8 mouse cellular contexts compared by ENCODE assay signal in genomic region chr7:27480927-27481626, GRCm38 (mm10). TPM values are rescaled to one million over a fixed set of nuclear protein-coding genes. Genes with fewer than 3 reads are reported as not detected.
DNase-seq lines count a peak whose midpoint lies in the region; ATAC-seq and TF ChIP-seq lines count a peak whose summit lies in the region.

No protein-coding gene starts in this region.

- H3K4me3 ChIP-seq in C2C12 (ENCODE audit: insufficient read depth, poor library complexity, severe bottlenecking): no peak overlapping the region
- peak overlapping the region; percentile 36 for H3K4me3 ChIP-seq in forebrain, embryonic 13.5 days
- peak overlapping the region; percentile 49 for H3K4me3 ChIP-seq in liver, embryonic 13.5 days (replicated peaks)

- no peaks in the 10 kb centered on the region for H3K9me3 ChIP-seq in forebrain, embryonic 13.5 days (replicated peaks)
- H3K9me3 ChIP-seq in liver, embryonic 13.5 days (replicated peaks): no peaks in the 10 kb centered on the region

- H3K4me2 ChIP-seq in forebrain, embryonic 13.5 days: peak overlapping the region; percentile 67
- H3K4me2 ChIP-seq in liver, embryonic 13.5 days: peak overlapping the region; percentile 73

- peaks cover 10% of the 10 kb centered on the region for H3K36me3 ChIP-seq in C2C12 (ENCODE audit: control insufficient read depth, insufficient read depth)
- H3K36me3 ChIP-seq in forebrain, embryonic 13.5 days (ENCODE audit: poor library complexity, severe bottlenecking): peaks cover 16% of the 10 kb centered on the region
- peaks cover 25% of the 10 kb centered on the region for H3K36me3 ChIP-seq in liver, embryonic 13.5 days

- DNase-seq in frontal cortex, adult 2 months (ENCODE audit: extremely low spot score in 1 of 2, low spot score in 1 of 2): no peak
- DNase-seq in liver, embryonic 13.5 days: no peak
- DNase-seq in ovary, postnatal 14 days (ENCODE audit: low spot score): no peak
- no peak for DNase-seq in thymus, postnatal 0 days (ENCODE audit: low spot score)

- peak overlapping the region; percentile 33 for H3ac ChIP-seq in C2C12 (ENCODE audit: control insufficient read depth, insufficient read length, low read depth)

- H3K9ac ChIP-seq in forebrain, embryonic 13.5 days: peak overlapping the region; percentile 59
- H3K9ac ChIP-seq in liver, embryonic 13.5 days: peak overlapping the region; percentile 73

- peak; percentile 22; the same call in 1 of the 2 replicates for ATAC-seq in frontal cortex, adult (ENCODE audit: low TSS enrichment)
- ATAC-seq in forebrain, embryonic 13.5 days: no peak
- no peak for ATAC-seq in liver, embryonic 13.5 days (ENCODE audit: low read depth)
- no peak for ATAC-seq in monocyte, adult 5-6 weeks (replicated peaks; ENCODE audit: insufficient number of reproducible peaks, low FRiP score, low TSS enrichment, poor library complexity, severe bottlenecking)

- peaks cover 2% of the 10 kb centered on the region for H3K79me3 ChIP-seq in C2C12 (ENCODE audit: low read depth)

- H3K27ac ChIP-seq in forebrain, embryonic 13.5 days: peak overlapping the region; percentile 31; the same call in 1 of the 2 replicates
- peak overlapping the region; percentile 91 for H3K27ac ChIP-seq in liver, embryonic 13.5 days

- WGBS in forebrain, embryonic 13.5 days: 13% methylated on average over 8 of the region's 11 CpGs
- whole genome bisulfite sequencing in liver, embryonic 13.5 days (ENCODE audit: insufficient replicate concordance): 19% methylated on average over 11 of the region's 11 CpGs

- H3K79me2 ChIP-seq in C2C12 (ENCODE audit: control insufficient read depth, insufficient read depth): peaks cover 5% of the 10 kb centered on the region

- peaks cover 10% of the 10 kb centered on the region for H3K4me1 ChIP-seq in forebrain, embryonic 13.5 days
- peaks cover 97% of the 10 kb centered on the region for H3K4me1 ChIP-seq in liver, embryonic 13.5 days (replicated peaks)

- H3K27me3 ChIP-seq in C2C12 (ENCODE audit: control insufficient read depth, insufficient read depth, insufficient read length): no peaks in the 10 kb centered on the region
- H3K27me3 ChIP-seq in forebrain, embryonic 13.5 days: no peaks in the 10 kb centered on the region
- H3K27me3 ChIP-seq in liver, embryonic 13.5 days: no peaks in the 10 kb centered on the region

- no peak for TF ChIP-seq CTCF in C2C12 (IDR thresholded peaks at IDR 0.05; ENCODE audit: control insufficient read depth, insufficient read depth, insufficient read length)

TF ChIP-seq in C2C12, 6 proteins besides CTCF, POLR2A, EP300 and RAD21:
- no peak for TF ChIP-seq MYOG (IDR thresholded peaks at IDR 0.05; ENCODE audit: control insufficient read depth, extremely low read depth, insufficient read length)
- TF ChIP-seq USF1 (IDR thresholded peaks at IDR 0.05; ENCODE audit: low read depth): no peak
TF ChIP-seq in C2C12: peak in this region for 0.

RNA-seq across cellular contexts. Expression of gene Sertad1, which starts 5.6 kb away (rescaled TPM):
- 14.0 and 16.9 TPM in 2 replicates for polyA plus RNA-seq in frontal cortex, adult 2 months (2012; rRNA removed)
- polyA plus RNA-seq in C2C12 (2012; fragmentation: generic; extraction: Trizol): 87.3 TPM
- polyA plus RNA-seq in forebrain, embryonic 13.5 days (2015; fragmentation: Nextera tagmentation; extraction: Ambion mirVana): 8.5 and 8.7 TPM in 2 replicates
- polyA plus RNA-seq in liver, embryonic 13.5 days (2015; fragmentation: Nextera tagmentation; extraction: Ambion mirVana): 20.7 and 21.7 TPM in 2 replicates
- total RNA-seq in monocyte, adult 5-6 weeks (2017): 14.4 to 44.5 TPM (median 30.3 TPM) in 3 replicates
- 33.5 and 35.1 TPM in 2 replicates for polyA plus RNA-seq in thymus, postnatal 0 days (2015; fragmentation: Nextera tagmentation; extraction: Ambion mirVana)

RNA-seq across cellular contexts. Expression of gene Sertad3, which starts 7.5 kb away (rescaled TPM):
- 3.8 and 5.0 TPM in 2 replicates for polyA plus RNA-seq in frontal cortex, adult 2 months (2012; rRNA removed)
- 12.5 TPM for polyA plus RNA-seq in C2C12 (2012; fragmentation: generic; extraction: Trizol)
- 18.8 and 19.2 TPM in 2 replicates for polyA plus RNA-seq in forebrain, embryonic 13.5 days (2015; fragmentation: Nextera tagmentation; extraction: Ambion mirVana)
- polyA plus RNA-seq in liver, embryonic 13.5 days (2015; fragmentation: Nextera tagmentation; extraction: Ambion mirVana): 31.4 and 31.7 TPM in 2 replicates
- 14.3 to 26.8 TPM (median 14.9 TPM) in 3 replicates for total RNA-seq in monocyte, adult 5-6 weeks (2017)
- 29.0 and 31.0 TPM in 2 replicates for polyA plus RNA-seq in thymus, postnatal 0 days (2015; fragmentation: Nextera tagmentation; extraction: Ambion mirVana)

RNA-seq across cellular contexts. Expression of gene Prx, which starts 18.0 kb away (rescaled TPM):
- 0.29 and 0.46 TPM in 2 replicates for polyA plus RNA-seq in frontal cortex, adult 2 months (2012; rRNA removed)
- 5.3 TPM for polyA plus RNA-seq in C2C12 (2012; fragmentation: generic; extraction: Trizol)
- polyA plus RNA-seq in forebrain, embryonic 13.5 days (2015; fragmentation: Nextera tagmentation; extraction: Ambion mirVana): 1.5 and 1.8 TPM in 2 replicates
- polyA plus RNA-seq in liver, embryonic 13.5 days (2015; fragmentation: Nextera tagmentation; extraction: Ambion mirVana): 0.78 and 0.88 TPM in 2 replicates
- total RNA-seq in monocyte, adult 5-6 weeks (2017): 0.19 to 0.53 TPM (median 0.38 TPM) in 3 replicates
- 1.1 and 1.2 TPM in 2 replicates for polyA plus RNA-seq in thymus, postnatal 0 days (2015; fragmentation: Nextera tagmentation; extraction: Ambion mirVana)

RNA-seq across cellular contexts. Expression of gene Blvrb, which starts 33.3 kb away (rescaled TPM):
- 21.4 and 23.6 TPM in 2 replicates for polyA plus RNA-seq in frontal cortex, adult 2 months (2012; rRNA removed)
- 78.4 TPM for polyA plus RNA-seq in C2C12 (2012; fragmentation: generic; extraction: Trizol)
- 16.8 and 17.3 TPM in 2 replicates for polyA plus RNA-seq in forebrain, embryonic 13.5 days (2015; fragmentation: Nextera tagmentation; extraction: Ambion mirVana)
- polyA plus RNA-seq in liver, embryonic 13.5 days (2015; fragmentation: Nextera tagmentation; extraction: Ambion mirVana): 831 and 956 TPM in 2 replicates
- total RNA-seq in monocyte, adult 5-6 weeks (2017): 20.7 to 49.1 TPM (median 37.2 TPM) in 3 replicates
- 26.0 and 27.6 TPM in 2 replicates for polyA plus RNA-seq in thymus, postnatal 0 days (2015; fragmentation: Nextera tagmentation; extraction: Ambion mirVana)

RNA-seq across cellular contexts. Expression of gene Sptbn4, which starts 33.6 kb away (rescaled TPM):
- polyA plus RNA-seq in frontal cortex, adult 2 months (2012; rRNA removed): 131 and 135 TPM in 2 replicates
- 0.25 TPM for polyA plus RNA-seq in C2C12 (2012; fragmentation: generic; extraction: Trizol)
- polyA plus RNA-seq in forebrain, embryonic 13.5 days (2015; fragmentation: Nextera tagmentation; extraction: Ambion mirVana): 0.43 and 0.71 TPM in 2 replicates
- polyA plus RNA-seq in liver, embryonic 13.5 days (2015; fragmentation: Nextera tagmentation; extraction: Ambion mirVana): 0.07 and 0.10 TPM in 2 replicates
- not detected in 3 replicates for total RNA-seq in monocyte, adult 5-6 weeks (2017)
- polyA plus RNA-seq in thymus, postnatal 0 days (2015; fragmentation: Nextera tagmentation; extraction: Ambion mirVana): 0.09 and 0.10 TPM in 2 replicates
